Mouse (Mus musculus) thymus, postnatal 0 days (tissue): Measurements from ENCODE around the gene Ndn. TPM values are rescaled to one million over a fixed set of nuclear protein-coding genes. Genes with fewer than 3 reads are reported as not detected.

Experiments used
- DNase-seq: peaks from one replicate; pipeline ENCODE4 v3.0.0-alpha.2; 2015; ENCODE audit warnings: low spot score
- polyA plus RNA-seq: library from polyadenylated mRNA; unstranded; fragments of >200 nt; fragmentation: Nextera tagmentation; extraction: Ambion mirVana; gene quantifications from 2 replicates; pipeline ENCODE4 v1.2.1, GENCODE M21; 2015

Gene Ndn
- polyA plus RNA-seq = 8.8 and 10.7 TPM in 2 replicates

GRCm38 (mm10) chr7:62346269-62346668, at the start of gene Ndn:
TSS of gene Ndn (plus strand) at chr7:62346569.
- DNase-seq = no peak

DNA sequence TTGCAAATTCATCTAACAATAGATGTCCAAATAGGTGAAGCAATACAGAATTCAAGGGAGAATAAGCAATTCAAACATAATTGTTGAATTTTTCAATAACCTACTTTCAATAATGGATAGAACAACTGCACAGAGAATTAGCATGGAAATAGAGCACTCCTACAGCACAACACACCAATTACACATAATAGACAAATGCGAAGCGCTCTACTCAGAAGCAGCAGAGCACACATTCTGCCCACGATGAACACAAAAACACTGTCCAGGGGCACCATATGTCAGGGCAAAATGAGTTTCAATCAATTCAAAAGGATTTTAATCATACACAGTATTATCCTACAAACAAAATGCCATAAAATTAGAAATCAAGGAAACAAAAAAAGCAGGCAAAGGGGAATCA, 43.9 kb upstream of the Ndn start:
- no peak for DNase-seq

GRCm38 (mm10) chr7:62306896-62307614, 39.3 kb upstream of the Ndn start:
- DNase-seq = no peak

DNA sequence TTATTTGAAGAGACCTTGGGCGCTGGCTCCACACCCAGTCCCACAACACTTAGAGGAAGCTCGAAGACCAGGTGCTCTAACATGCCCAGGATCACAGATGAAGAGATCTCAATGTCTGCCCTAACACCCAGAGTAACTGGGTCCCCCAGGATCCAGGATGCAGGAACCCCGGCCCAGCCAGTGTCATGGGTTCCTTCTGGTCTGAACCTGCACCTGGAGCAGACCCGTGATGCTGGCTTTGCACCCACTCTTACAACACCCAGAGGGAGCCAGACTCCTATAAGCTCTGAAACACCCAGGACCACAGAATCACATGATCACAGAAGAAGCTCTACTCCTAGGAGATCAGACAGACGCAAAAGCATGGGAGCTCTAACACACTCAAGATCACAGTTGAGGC, 29.6 kb upstream of the Ndn start:
- no peak for DNase-seq

DNA sequence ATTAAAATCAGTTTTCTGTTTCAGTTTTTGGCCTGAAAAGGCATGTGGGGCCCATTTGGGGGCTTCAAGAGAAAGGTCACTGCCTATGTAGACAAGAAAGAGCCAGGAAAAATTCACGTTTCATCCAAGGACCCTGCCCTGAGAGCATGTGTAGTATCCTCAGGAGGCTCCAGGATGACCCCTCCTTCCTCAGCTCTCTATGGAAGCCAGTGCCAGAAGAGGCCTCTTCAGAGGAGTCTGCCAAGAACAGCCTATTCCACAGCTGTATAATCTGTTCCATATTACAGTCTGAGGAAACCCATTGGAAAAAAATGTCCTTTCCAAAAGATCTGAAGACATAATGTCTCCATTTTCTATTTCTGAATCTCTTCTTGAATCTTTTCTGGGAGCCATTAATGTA, 958 bp upstream of the Ndn start:
- no peak for DNase-seq

GRCm38 (mm10) chr7:62348106-62348803, 1.9 kb downstream of the Ndn start:
- no peak for DNase-seq

DNA sequence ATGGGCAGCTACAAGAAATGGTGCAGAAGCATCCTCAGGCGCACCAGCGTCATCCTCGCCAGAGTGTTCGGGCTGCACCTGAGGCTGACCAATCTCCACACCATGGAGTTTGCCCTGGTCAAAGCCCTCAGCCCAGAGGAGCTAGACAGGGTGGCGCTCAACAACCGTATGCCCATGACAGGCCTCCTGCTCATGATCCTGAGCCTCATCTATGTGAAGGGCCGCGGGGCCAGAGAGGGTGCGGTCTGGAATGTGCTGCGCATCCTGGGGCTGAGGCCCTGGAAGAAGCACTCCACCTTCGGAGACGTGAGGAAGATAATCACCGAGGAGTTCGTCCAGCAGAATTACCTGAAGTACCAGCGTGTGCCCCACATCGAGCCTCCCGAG, 2.4 kb downstream of the Ndn start:
- DNase-seq = no peak

- no peak for DNase-seq
Observed at GRCm38 (mm10) chr7:62351266-62351665, 4.9 kb downstream of the Ndn start.

DNA sequence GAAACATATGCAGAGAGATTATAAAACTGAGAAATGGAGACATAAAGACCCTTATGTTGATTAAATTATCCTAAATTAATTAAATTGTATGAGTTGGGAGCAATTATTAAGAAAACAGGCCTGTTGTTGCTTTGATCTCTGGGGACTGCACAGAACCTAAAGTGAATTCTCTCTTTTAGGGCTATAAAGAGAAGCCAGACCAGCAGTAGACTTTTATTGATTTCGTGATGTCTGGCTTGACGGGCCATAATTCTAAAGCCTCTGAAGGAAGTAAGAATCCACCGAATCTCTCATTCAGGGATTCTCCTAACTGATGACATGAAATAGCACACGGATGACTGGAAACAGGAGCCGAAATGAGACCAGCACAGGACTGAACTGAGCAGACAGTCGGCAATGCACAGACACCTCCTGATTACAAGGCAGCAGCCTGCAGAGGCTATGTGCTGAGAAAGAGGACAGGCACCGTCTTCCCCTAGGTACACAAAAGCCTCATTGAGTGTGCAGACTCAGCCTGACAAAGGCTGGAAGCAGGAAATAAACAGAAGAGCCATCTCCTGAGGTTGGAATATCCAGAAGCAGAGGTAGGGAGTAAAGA, 18.8 kb downstream of the Ndn start:
- DNase-seq = no peak

DNA sequence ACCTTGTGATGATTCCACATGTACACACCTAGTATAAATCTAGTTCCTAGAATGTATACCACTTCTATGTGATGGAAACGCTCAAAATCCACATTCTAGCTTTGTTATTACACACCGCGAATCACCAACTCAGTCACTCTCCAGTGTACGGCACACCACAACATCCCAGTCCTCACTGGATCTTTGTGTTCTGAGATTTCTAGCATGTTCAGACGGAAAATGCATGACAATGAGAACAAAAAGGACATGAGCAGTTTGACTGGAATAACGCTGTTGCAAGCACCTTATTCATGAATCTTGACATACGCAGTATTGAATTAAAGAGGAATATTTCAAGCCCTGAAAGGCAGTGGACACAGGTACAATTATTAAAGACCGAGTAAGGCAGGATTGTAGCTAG, 20.4 kb downstream of the Ndn start:
- DNase-seq = no peak

DNA sequence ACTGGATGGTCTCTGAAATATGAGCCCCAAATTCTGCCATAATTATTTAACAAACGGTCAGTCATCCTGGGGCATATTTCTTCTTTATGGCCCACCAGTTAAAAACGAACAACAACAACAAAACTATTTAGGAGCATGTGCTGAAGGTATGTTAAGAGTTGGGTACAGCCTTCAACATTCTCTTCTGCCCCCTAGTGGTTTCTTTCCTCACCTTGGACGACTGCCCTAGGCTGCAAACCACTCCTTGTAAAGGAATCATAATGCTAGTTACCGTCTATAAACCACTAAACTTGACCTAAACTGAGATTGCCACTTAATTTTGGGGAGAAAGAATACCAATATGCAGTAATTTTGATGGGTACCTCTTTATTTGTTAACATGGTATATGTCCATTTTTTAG, 29.3 kb downstream of the Ndn start:
- no peak for DNase-seq

- DNase-seq = no peak
Observed at GRCm38 (mm10) chr7:62376510-62377304, 30.3 kb downstream of the Ndn start, which contains the start of gene Magel2. TSS of gene Magel2 (plus strand) at chr7:62377010.

DNA sequence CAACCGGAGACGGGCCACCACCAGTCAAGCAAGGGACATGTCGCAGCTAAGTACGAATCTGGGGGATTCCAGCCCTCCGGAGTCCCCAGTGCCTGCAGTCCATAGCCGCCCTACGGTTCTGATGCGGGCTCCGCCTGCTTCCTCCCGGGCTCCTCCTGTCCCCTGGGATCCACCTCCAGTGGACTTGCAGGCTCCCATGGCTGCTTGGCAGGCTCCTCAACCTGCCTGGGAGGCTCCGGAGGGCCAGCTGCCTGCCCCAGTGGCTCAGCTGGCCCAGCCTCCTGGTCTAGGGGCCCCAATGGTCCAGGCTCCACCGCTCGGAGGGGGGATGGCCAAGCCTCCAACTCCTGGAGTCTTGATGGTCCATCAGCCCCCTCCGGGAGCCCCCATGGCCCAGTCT, 30.9 kb downstream of the Ndn start:
- no peak for DNase-seq

GRCm38 (mm10) chr7:62378529-62378928, 32.2 kb downstream of the Ndn start:
- no peak for DNase-seq

DNA sequence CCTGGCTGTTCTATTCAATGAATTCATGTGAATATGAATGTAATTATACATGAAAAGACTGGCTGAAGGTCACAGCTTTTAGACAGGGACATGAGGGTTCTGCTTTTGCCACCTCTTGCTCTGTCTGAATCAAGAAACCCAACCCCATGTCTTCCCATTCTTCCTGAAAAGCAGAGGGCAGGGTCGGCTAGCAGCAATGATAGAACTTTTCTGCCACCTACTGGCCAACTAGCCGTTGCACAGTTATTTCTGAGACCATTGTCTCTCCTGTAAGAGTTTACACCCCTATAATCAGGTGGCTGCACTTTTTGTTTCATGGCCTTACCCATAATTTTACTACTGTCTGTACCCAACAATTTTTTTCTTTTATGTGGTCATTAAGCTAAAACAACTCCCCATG, 36.0 kb downstream of the Ndn start:
- no peak for DNase-seq

- no peak for DNase-seq
Observed at GRCm38 (mm10) chr7:62388291-62388690, 41.9 kb downstream of the Ndn start.

- DNase-seq = no peak
Observed at GRCm38 (mm10) chr7:62392202-62392601, 45.8 kb downstream of the Ndn start.
